Mouse (Mus musculus): ENCODE data around the gene Pax6. TPM values are rescaled to one million over a fixed set of nuclear protein-coding genes. Genes with fewer than 3 reads are reported as not detected.

Pax6 gene
- polyA plus RNA-seq, 1 experiment from 2014 or later: 11.4 TPM

DNA sequence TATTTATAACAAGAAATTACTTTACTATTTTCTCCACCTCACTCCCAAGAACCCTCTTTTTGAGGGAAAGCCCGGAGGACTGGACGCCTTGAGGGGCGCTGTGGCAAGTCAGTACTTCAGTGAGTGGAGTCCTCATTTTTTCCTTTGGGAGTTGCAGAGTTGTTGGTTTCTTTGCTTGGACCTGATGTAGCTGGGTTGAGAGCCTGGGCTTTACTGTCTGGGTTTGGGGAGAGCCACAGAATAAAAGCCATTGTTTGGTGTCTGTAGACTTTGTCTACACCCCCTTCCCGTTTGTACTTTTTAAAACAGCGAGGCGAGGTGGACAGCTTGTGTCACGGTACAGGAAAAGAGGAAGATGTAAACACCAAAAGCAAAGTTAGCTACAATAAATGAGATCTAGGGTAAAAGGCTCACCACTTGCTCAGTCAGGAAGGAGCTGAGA, 10.2 kb downstream of the Pax6 start:
- 8% methylated on average over 7 of the region's 7 CpGs for WGBS
- peak overlapping the region; percentile 33 for H3K4me2 ChIP-seq
- no peaks in the 10 kb centered on the region for H3K36me3 ChIP-seq
- peaks cover 40% of the 10 kb centered on the region for H3K4me1 ChIP-seq
- peaks cover 70% of the 10 kb centered on the region for H3K27me3 ChIP-seq (replicated peaks)
- H3K4me3 ChIP-seq (replicated peaks): peak overlapping the region; percentile 10; the same call in 1 of the 2 replicates
- no peak overlapping the region for H3K27ac ChIP-seq (replicated peaks)
- ATAC-seq (ENCODE audit: low FRiP score): no peak
- H3K9ac ChIP-seq (replicated peaks): no peak overlapping the region
- H3K9me3 ChIP-seq (replicated peaks): no peaks in the 10 kb centered on the region

DNA sequence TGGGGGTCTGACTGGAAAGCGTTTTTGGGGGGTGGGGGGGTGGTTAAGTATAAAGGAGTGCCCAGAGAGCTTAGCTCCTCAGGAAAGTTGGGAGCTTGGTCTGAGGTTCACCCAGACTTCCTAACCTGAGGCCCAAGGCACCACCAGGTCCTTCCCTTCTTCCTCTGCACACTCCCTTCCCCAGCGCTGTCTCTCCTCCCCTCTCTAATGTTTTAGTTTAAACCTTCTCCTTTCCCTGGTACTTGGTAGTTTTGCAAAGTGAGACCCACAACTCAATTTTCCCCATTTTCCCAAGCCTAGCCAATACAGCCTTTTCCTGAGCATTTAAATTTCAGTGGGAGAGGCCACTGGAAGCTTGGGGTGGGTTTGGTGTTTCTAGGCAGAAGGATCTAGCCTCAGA, 10.6 kb downstream of the Pax6 start:
- no peak overlapping the region for H3K27ac ChIP-seq (replicated peaks)
- ATAC-seq (ENCODE audit: low FRiP score): no peak

DNA sequence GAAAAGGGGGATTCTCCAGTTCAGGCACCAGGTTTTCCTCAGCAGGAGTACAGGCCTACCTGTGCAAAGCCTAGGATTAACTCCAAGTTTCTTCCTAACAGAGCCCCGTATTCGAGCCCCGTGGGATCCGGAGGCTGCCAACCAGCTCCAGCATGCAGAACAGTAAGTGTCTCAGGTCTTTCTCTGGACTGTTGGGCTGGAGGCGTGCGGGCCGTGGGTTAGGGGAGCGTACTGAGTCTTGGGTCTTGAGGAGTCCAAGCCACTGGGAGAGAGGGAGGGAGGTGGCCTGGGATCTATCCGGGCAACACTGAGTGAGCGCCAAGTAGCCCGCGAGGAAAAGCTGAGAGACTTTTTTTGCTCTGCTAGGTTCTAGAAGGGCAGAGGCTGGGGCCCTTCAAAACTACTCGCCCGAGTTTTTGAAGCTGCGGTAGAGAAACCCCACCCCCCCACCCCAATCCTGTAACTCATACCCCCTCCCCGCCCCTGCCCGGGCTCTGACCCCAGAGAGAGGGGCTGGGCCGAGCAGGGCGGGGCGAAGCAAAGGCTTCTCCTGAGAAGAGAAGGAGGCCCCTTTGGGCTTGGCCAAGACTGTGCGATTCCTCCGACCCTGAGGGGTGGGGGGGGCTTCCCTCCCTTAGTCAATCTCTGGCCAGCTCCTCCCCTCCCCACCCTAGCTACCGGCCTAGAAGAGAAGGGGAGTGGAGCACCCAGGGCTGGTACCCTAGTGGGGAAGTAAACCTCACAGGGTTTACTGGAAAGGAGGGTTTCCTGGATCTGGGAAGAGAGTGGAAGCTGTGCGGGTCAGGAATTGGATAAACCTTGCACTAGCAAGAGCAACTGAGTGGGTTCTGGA, 11.7 kb downstream of the Pax6 start:
- Histone ChIP-seq H3K9me3 (replicated peaks) (no peaks in the 10 kb centered on the region), H3K4me3 (replicated peaks) (0 out of 2 replicates have a peak overlapping the region, but pooled peaks have one; percentile 1), H3K4me1 (peaks cover 26% of the 10 kb centered on the region), H3K27ac (replicated peaks) (peak overlapping the region; percentile 28; the same call in 1 of the 2 replicates), H3K36me3 (no peaks in the 10 kb centered on the region), H3K27me3 (replicated peaks) (peaks cover 70% of the 10 kb centered on the region), H3K9ac (replicated peaks) (no peak overlapping the region), H3K4me2 (peak overlapping the region; percentile 42)
- WGBS: 8% methylated on average over 23 of the region's 24 CpGs
- ATAC-seq (ENCODE audit: low FRiP score): peak; percentile 73

More for the DNA sequence above, 10.6 kb downstream of the Pax6 start:
- Histone ChIP-seq H3K27me3 (replicated peaks) (peaks cover 69% of the 10 kb centered on the region), H3K36me3 (no peaks in the 10 kb centered on the region), H3K4me3 (replicated peaks) (peak overlapping the region; percentile 10; the same call in 1 of the 2 replicates), H3K4me1 (peaks cover 36% of the 10 kb centered on the region), H3K4me2 (peak overlapping the region; percentile 33), H3K9ac (replicated peaks) (no peak overlapping the region), H3K9me3 (replicated peaks) (no peaks in the 10 kb centered on the region)
- WGBS: 18% methylated on average over 2 of the region's 2 CpGs

DNA sequence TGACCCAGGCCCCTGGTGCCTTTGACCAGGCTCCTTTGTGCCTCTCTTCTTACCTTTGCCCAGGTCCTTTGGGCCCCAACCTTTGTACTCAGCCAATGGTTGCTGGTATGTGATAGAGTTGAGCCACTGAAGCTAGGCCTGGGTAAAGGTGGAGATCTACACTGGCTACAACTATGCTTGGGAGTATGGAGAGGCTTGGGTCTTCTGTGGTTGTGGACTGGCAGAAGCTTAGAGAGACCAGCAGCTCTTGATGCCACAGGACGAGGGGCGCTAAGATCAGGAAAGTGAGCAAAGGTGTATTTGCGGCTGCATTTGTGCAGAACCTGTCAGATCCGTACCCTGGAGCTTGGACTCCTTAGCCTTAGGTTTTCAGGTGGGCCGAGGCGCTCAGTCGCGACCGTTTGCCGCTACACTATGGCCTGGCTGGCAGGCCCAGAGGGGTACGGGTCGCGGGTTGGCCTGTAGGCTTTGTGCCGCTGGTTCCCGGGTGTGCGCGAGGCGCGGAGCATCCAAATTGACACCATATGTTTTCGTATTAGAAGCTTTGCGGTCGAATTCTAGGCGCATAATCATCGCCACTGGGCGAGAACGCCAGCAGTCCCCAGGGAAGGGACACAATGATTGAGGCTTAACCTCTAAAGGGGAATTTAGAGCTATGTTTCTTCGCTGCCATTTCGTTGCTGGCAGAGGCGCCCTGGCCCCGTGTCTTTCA, 12.5 kb downstream of the Pax6 start:
- 0 out of 2 replicates have a peak overlapping the region, but pooled peaks have one; percentile 43 for H3K27ac ChIP-seq (replicated peaks)
- 7% methylated on average over 30 of the region's 30 CpGs for WGBS
- H3K4me3 ChIP-seq (replicated peaks): 0 out of 2 replicates have a peak overlapping the region, but pooled peaks have one; percentile 7
- H3K4me1 ChIP-seq: peaks cover 20% of the 10 kb centered on the region
- H3K27me3 ChIP-seq (replicated peaks): peaks cover 78% of the 10 kb centered on the region
- ATAC-seq (ENCODE audit: low FRiP score): no peak
- peak overlapping the region; percentile 42 for H3K4me2 ChIP-seq
- no peak overlapping the region for H3K9ac ChIP-seq (replicated peaks)
- H3K9me3 ChIP-seq (replicated peaks): no peaks in the 10 kb centered on the region
- no peaks in the 10 kb centered on the region for H3K36me3 ChIP-seq

- ATAC-seq (ENCODE audit: low FRiP score): 0 out of 2 replicates have a peak, but pooled peaks have one; percentile 12
- Histone ChIP-seq H3K27me3 (replicated peaks) (peaks cover 80% of the 10 kb centered on the region), H3K36me3 (no peaks in the 10 kb centered on the region), H3K4me1 (peaks cover 18% of the 10 kb centered on the region), H3K9me3 (replicated peaks) (no peaks in the 10 kb centered on the region), H3K4me3 (replicated peaks) (peak overlapping the region; percentile 9; the same call in 1 of the 2 replicates), H3K4me2 (peak overlapping the region; percentile 42), H3K27ac (replicated peaks) (0 out of 2 replicates have a peak overlapping the region, but pooled peaks have one; percentile 43), H3K9ac (replicated peaks) (no peak overlapping the region)
- WGBS: 2% methylated on average over 23 of the region's 23 CpGs
Observed at GRCm38 (mm10) chr2:105682011-105682501, 13.4 kb downstream of the Pax6 start.

GRCm38 (mm10) chr2:105682634-105683351, 14.1 kb downstream of the Pax6 start:
- H3K9me3 ChIP-seq (replicated peaks): no peaks in the 10 kb centered on the region
- peaks cover 23% of the 10 kb centered on the region for H3K4me1 ChIP-seq
- H3K9ac ChIP-seq (replicated peaks): no peak overlapping the region
- ATAC-seq (ENCODE audit: low FRiP score): no peak
- no peak overlapping the region for H3K27ac ChIP-seq (replicated peaks)
- peak overlapping the region; percentile 42 for H3K4me2 ChIP-seq
- H3K36me3 ChIP-seq: no peaks in the 10 kb centered on the region
- WGBS: 10% methylated on average over 21 of the region's 21 CpGs
- H3K4me3 ChIP-seq (replicated peaks): 0 out of 2 replicates have a peak overlapping the region, but pooled peaks have one; percentile 9
- H3K27me3 ChIP-seq (replicated peaks): peaks cover 82% of the 10 kb centered on the region

- Histone ChIP-seq H3K4me2 (no peak overlapping the region), H3K9ac (replicated peaks) (no peak overlapping the region), H3K27me3 (replicated peaks) (peaks cover 85% of the 10 kb centered on the region), H3K4me1 (peaks cover 34% of the 10 kb centered on the region), H3K36me3 (no peaks in the 10 kb centered on the region), H3K4me3 (replicated peaks) (no peak overlapping the region), H3K9me3 (replicated peaks) (no peaks in the 10 kb centered on the region), H3K27ac (replicated peaks) (no peak overlapping the region)
- 25% methylated on average over 22 of the region's 22 CpGs for WGBS
- ATAC-seq (ENCODE audit: low FRiP score): no peak
Observed at GRCm38 (mm10) chr2:105683771-105684410, 15.2 kb downstream of the Pax6 start.

GRCm38 (mm10) chr2:105684991-105685650, 16.4 kb downstream of the Pax6 start:
- ATAC-seq (ENCODE audit: low FRiP score): no peak
- Histone ChIP-seq H3K9ac (replicated peaks) (no peak overlapping the region), H3K27ac (replicated peaks) (no peak overlapping the region), H3K27me3 (replicated peaks) (peaks cover 83% of the 10 kb centered on the region), H3K36me3 (no peaks in the 10 kb centered on the region), H3K9me3 (replicated peaks) (no peaks in the 10 kb centered on the region), H3K4me2 (no peak overlapping the region), H3K4me1 (peaks cover 42% of the 10 kb centered on the region), H3K4me3 (replicated peaks) (no peak overlapping the region)
- WGBS: 42% methylated on average over 11 of the region's 11 CpGs

DNA sequence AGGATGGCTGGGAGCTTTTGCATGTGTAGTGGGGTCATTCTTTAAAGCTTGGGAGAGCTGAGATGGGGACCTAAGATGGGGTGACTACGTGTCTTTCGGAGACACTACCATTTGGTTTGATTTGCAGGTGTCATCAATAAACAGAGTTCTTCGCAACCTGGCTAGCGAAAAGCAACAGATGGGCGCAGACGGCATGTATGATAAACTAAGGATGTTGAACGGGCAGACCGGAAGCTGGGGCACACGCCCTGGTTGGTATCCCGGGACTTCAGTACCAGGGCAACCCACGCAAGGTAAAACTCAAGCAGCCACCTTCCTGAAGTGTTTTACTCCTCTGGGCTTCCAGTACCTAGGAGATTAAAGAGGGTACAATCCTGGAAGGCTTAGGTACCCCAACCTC, 17.0 kb downstream of the Pax6 start:
- Histone ChIP-seq H3K9me3 (replicated peaks) (no peaks in the 10 kb centered on the region), H3K27me3 (replicated peaks) (peaks cover 84% of the 10 kb centered on the region), H3K4me2 (no peak overlapping the region), H3K27ac (replicated peaks) (no peak overlapping the region), H3K36me3 (no peaks in the 10 kb centered on the region), H3K9ac (replicated peaks) (no peak overlapping the region), H3K4me1 (peaks cover 45% of the 10 kb centered on the region), H3K4me3 (replicated peaks) (no peak overlapping the region)
- ATAC-seq (ENCODE audit: low FRiP score): no peak
- 39% methylated on average over 11 of the region's 11 CpGs for WGBS

Measured in neural tube, embryonic 15.5 days (tissue).